Mouse (Mus musculus) kidney, adult 8-10 months (tissue): ENCODE measurements around the gene Pank2.
A peak's percentile ranks its signal among the peaks of the same experiment; 100 is the strongest.

Experiments
- DNase-seq, 2 experiments: peaks; one replicate each; pipeline ENCODE4 v3.0.0; 2022

The Pank2 gene

DNA sequence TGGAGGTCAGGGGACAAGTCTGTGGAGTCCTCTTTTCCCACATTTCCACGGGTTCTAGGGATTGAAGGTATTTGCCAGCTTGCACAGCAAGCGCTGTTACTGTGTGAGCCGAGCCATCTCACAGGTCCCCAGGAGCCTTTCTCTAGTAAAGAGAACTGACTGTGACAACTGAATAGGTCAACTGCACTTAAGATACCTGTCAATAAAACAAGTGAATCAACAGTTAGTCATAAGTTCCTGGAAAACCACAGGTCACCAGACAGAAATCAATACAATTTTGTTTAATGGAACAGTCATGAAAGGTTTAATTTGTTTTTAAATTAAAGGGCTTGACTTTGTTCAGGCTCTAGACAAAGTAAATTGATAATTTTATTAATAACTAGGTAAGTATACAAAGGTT, 68.3 kb downstream of the Pank2 start:
- no peak for DNase-seq

DNA sequence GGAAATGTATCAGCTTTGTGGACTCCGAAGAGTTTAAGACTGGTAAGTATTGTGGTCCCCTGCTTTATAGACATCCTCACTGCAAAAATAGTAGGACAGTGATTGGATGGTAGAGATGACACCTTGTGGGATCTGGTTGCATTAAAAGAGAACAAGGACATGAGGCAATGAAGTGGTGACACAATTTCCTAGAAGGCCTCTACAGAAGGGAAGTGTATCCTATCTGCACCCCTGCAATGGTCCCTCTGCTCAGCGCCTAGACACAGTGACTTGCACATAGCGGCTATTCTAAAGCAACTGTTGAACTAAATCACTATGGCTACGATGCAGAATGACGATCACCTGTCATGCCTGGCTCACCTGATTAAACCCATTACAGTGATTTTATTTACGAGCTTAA, 75.3 kb downstream of the Pank2 start:
- DNase-seq, result no peak

GRCm38 (mm10) chr2:131344449-131344848, 82.2 kb downstream of the Pank2 start:
- peak in 1 of 2 experiments; percentile 48 for DNase-seq

GRCm38 (mm10) chr2:131345556-131345955, 83.3 kb downstream of the Pank2 start:
- no peak for DNase-seq
